Mouse (Mus musculus) liver, adult 2 months (tissue): ENCODE results near the gene Ankrd37. TPM values are rescaled to one million over a fixed set of nuclear protein-coding genes. Genes with fewer than 3 reads are reported as not detected.

ENCODE experiments used
- DNase-seq: peaks from one replicate; pipeline ENCODE4 v3.0.0-alpha.2; 2011; ENCODE audit warnings: low read depth, low spot score; ENCODE audit errors: extremely low read depth
- H3K27ac ChIP-seq: fragments of 200-500 bp; replicated peaks from 2 replicates; pipeline ENCODE4 v1.5.1; 2012; ENCODE audit warnings: low read depth, mild to moderate bottlenecking, control low read depth, inconsistent platforms, low read length; ENCODE audit not compliant: insufficient read depth
- H3K27me3 ChIP-seq: fragments of 200-500 bp; 2 replicates; pipeline ENCODE4 v1.6.1; 2012; ENCODE audit warnings: mild to moderate bottlenecking, moderate library complexity, low read length, inconsistent platforms; ENCODE audit not compliant: control insufficient read depth, insufficient read depth
- H3K36me3 ChIP-seq: fragments of 200-500 bp; 2 replicates; pipeline ENCODE4 v1.6.1; 2012; ENCODE audit warnings: low read length, inconsistent platforms; ENCODE audit not compliant: control insufficient read depth, insufficient read depth
- H3K4me1 ChIP-seq: fragments of 200-500 bp; 2 replicates; pipeline ENCODE4 v1.6.1; 2011; ENCODE audit warnings: low read length; ENCODE audit not compliant: control insufficient read depth, insufficient read depth
- H3K4me3 ChIP-seq: fragments of 200-500 bp; 2 replicates; pipeline ENCODE4 v1.5.1; 2011; ENCODE audit warnings: low read depth, mild to moderate bottlenecking, control low read depth, low read length, moderate library complexity; ENCODE audit not compliant: insufficient read depth
- H3K79me2 ChIP-seq: fragments of 200-500 bp; 2 replicates; pipeline ENCODE4 v1.6.1; 2012; ENCODE audit warnings: inconsistent platforms, mild to moderate bottlenecking, low read length, moderate library complexity; ENCODE audit not compliant: control insufficient read depth, insufficient read depth
- H3K9ac ChIP-seq: fragments of 200-500 bp; 2 replicates; pipeline ENCODE4 v1.6.1; 2012; ENCODE audit warnings: low read depth, mild to moderate bottlenecking, control low read depth, inconsistent platforms, low read length
- CTCF ChIP-seq: fragments of 200-500 bp; IDR thresholded peaks from 2 replicates; pipeline ENCODE4 v1.5.1; 2011; ENCODE audit warnings: low read depth, low read length, control low read depth
- POLR2A ChIP-seq: fragments of 200-500 bp; IDR thresholded peaks from 2 replicates; pipeline ENCODE4 v1.6.1; 2011; ENCODE audit warnings: low read length, control low read depth; ENCODE audit not compliant: insufficient read depth; ENCODE audit errors: extremely low read depth
- WGBS: fragments of 180-500 bp; shearing (Covaris S2); methylation state at CpG from one replicate; pipeline ENCODE4 v1.1.7; 2018; 5-methylcytosine and 5-hydroxymethylcytosine counted together
- polyA plus RNA-seq: library from polyadenylated mRNA; depleted of rRNA; stranded (reverse); fragments of >200 nt; gene quantifications from 2 replicates; pipeline ENCODE4 v1.2.3, GENCODE M21; 2012
- total RNA-seq: library from RNA; depleted of rRNA; stranded (reverse); fragments of >200 nt; gene quantifications from 2 replicates; pipeline ENCODE4 v1.2.3, GENCODE M21; 2014

Gene Ankrd37
- total and polyA plus RNA-seq, 2 experiments = 0.65 to 2.4 TPM

DNA sequence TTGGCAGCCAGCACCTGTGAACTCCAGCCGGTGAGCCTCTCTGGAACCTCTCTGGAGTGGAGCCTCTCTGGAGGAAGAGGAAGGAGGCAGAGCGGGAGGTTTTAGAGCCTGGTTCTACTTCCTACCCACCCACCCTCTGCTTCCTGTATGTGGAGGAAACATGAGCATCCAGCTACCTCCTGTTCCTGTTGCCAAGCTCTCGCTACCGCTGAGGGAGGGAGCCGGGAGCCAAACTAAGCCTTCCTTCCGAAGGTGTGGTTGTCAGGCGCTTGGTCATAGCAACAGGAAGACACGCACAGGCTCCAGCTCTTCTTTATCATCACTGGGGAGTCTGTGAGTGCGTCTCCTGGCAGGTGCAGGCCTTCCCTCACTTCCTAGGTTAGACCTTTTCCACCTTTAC is 16.7 kb upstream of the Ankrd37 start:
- TF ChIP-seq CTCF = no peak
- no peak for TF ChIP-seq POLR2A

GRCm38 (mm10) chr8:46010746-46011680 is 5.5 kb upstream of the Ankrd37 start:
- WGBS = 6% methylated on average over 17 of the region's 17 CpGs
- peaks cover 16% of the 10 kb centered on the region for H3K4me1 ChIP-seq
- peak; percentile 87 for DNase-seq
- H3K9ac ChIP-seq = peak overlapping the region; percentile 57
- no peaks in the 10 kb centered on the region for H3K79me2 ChIP-seq
- H3K27me3 ChIP-seq = no peaks in the 10 kb centered on the region
- no peaks in the 10 kb centered on the region for H3K36me3 ChIP-seq
- peak overlapping the region; percentile 5 for H3K4me3 ChIP-seq
- peak overlapping the region; percentile 94 for H3K27ac ChIP-seq
- TF ChIP-seq CTCF (peak; percentile 76), POLR2A (no peak)

More for the DNA sequence above, 16.7 kb upstream of the Ankrd37 start:
- no peak for DNase-seq
- H3K36me3 ChIP-seq = no peaks in the 10 kb centered on the region
- no peak overlapping the region for H3K4me3 ChIP-seq
- no peak overlapping the region for H3K27ac ChIP-seq
- no peaks in the 10 kb centered on the region for H3K27me3 ChIP-seq
- no peaks in the 10 kb centered on the region for H3K4me1 ChIP-seq
- WGBS = 82% methylated on average over 9 of the region's 9 CpGs
- no peaks in the 10 kb centered on the region for H3K79me2 ChIP-seq
- H3K9ac ChIP-seq = no peak overlapping the region

DNA sequence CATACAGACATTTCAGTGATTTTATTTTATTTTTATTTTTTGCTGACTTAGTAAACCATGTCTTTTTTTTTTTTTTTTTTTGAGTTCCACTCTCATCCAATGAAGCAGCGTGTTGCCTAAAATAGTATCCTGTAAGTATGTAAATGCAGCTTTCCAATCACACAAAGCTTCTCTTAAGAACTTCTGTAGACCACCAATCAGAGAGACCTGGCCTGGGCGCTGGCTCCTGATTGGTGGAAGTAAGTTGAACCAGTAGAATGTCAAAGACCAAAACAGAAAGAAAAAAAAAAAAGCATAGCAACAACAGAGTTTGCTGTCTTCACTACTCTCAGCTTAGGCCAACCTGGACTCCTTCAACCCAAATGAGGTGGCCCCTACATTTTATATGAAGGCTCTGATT is 4.8 kb upstream of the Ankrd37 start:
- Histone ChIP-seq H3K36me3 (no peaks in the 10 kb centered on the region), H3K4me3 (peak overlapping the region; percentile 5), H3K9ac (peak overlapping the region; percentile 57), H3K79me2 (no peaks in the 10 kb centered on the region), H3K27ac (peak overlapping the region; percentile 94), H3K27me3 (no peaks in the 10 kb centered on the region), H3K4me1 (peaks cover 16% of the 10 kb centered on the region)
- TF ChIP-seq CTCF (no peak), POLR2A (no peak)
- peak; percentile 63 for DNase-seq
- 71% methylated on average over 2 of the region's 2 CpGs for WGBS

GRCm38 (mm10) chr8:46007050-46007672 is 1.7 kb upstream of the Ankrd37 start:
- no peak overlapping the region for H3K9ac ChIP-seq
- TF ChIP-seq CTCF (no peak), POLR2A (no peak)

GRCm38 (mm10) chr8:45999784-46000705 is 5.5 kb downstream of the Ankrd37 start:
- H3K79me2 ChIP-seq = no peaks in the 10 kb centered on the region
- peak overlapping the region; percentile 75 for H3K9ac ChIP-seq
- peaks cover 4% of the 10 kb centered on the region; the same call in 1 of the 2 replicates for H3K4me1 ChIP-seq
- TF ChIP-seq CTCF = no peak
- TF ChIP-seq POLR2A = peak; percentile 96
- peak; percentile 90 for DNase-seq
- no peaks in the 10 kb centered on the region for H3K27me3 ChIP-seq
- WGBS = 4% methylated on average over 55 of the region's 55 CpGs
- peaks cover 16% of the 10 kb centered on the region; the same call in 1 of the 2 replicates for H3K36me3 ChIP-seq
- H3K4me3 ChIP-seq = peak overlapping the region; percentile 68
- peak overlapping the region; percentile 78 for H3K27ac ChIP-seq

More at GRCm38 (mm10) chr8:46007050-46007672, 1.7 kb upstream of the Ankrd37 start:
- 42% methylated on average over 3 of the region's 3 CpGs for WGBS
- Histone ChIP-seq H3K36me3 (no peaks in the 10 kb centered on the region), H3K27me3 (no peaks in the 10 kb centered on the region), H3K4me1 (peaks cover 16% of the 10 kb centered on the region), H3K4me3 (no peak overlapping the region), H3K27ac (peak overlapping the region; percentile 70), H3K79me2 (no peaks in the 10 kb centered on the region)
- peak; percentile 86 for DNase-seq
